Mouse (Mus musculus): ENCODE data around the gene Lrp2. TPM values are rescaled to one million over a fixed set of nuclear protein-coding genes. Genes with fewer than 3 reads are reported as not detected.

The Lrp2 gene
- under 1 TPM; 0.05 to 0.10 TPM for total RNA-seq (2021)
- long read RNA-seq, experiment 1: 0 reads
- long read RNA-seq, experiment 2: 0 reads

- DNase-seq (ENCODE audit: low spot score in 2 of 2): peak; percentile 19 to 28
Measured at GRCm38 (mm10) chr2:69585886-69586398, at the start of gene Lrp2. Gene Lrp2 (minus strand): TSS chr2:69586065.

GRCm38 (mm10) chr2:69635064-69635701, 49.3 kb upstream of the Lrp2 start:
- DNase-seq (ENCODE audit: low spot score in 2 of 2): peak; percentile 22 to 33

GRCm38 (mm10) chr2:69631449-69631848, 45.6 kb upstream of the Lrp2 start:
- DNase-seq (ENCODE audit: low spot score in 2 of 2): no peak

- DNase-seq (ENCODE audit: low spot score in 2 of 2): no peak
Measured at GRCm38 (mm10) chr2:69630792-69631191, 44.9 kb upstream of the Lrp2 start.

GRCm38 (mm10) chr2:69629914-69630313, 44.0 kb upstream of the Lrp2 start:
- no peak for DNase-seq (ENCODE audit: low spot score in 2 of 2)

GRCm38 (mm10) chr2:69629215-69629614, 43.4 kb upstream of the Lrp2 start:
- DNase-seq (ENCODE audit: low spot score in 2 of 2): no peak

- no peak for DNase-seq (ENCODE audit: low spot score in 2 of 2)
Measured at GRCm38 (mm10) chr2:69619286-69619685, 33.4 kb upstream of the Lrp2 start.

GRCm38 (mm10) chr2:69618336-69618735, 32.5 kb upstream of the Lrp2 start:
- DNase-seq (ENCODE audit: low spot score in 2 of 2): no peak

GRCm38 (mm10) chr2:69613237-69613636, 27.4 kb upstream of the Lrp2 start:
- DNase-seq (ENCODE audit: low spot score in 2 of 2): no peak

GRCm38 (mm10) chr2:69612716-69613115, 26.9 kb upstream of the Lrp2 start:
- DNase-seq (ENCODE audit: low spot score in 2 of 2): no peak

GRCm38 (mm10) chr2:69612237-69612636, 26.4 kb upstream of the Lrp2 start:
- no peak for DNase-seq (ENCODE audit: low spot score in 2 of 2)

- no peak for DNase-seq (ENCODE audit: low spot score in 2 of 2)
Measured at GRCm38 (mm10) chr2:69606621-69607020, 20.8 kb upstream of the Lrp2 start.

- DNase-seq (ENCODE audit: low spot score in 2 of 2): no peak
Measured at GRCm38 (mm10) chr2:69603726-69604393, 18.0 kb upstream of the Lrp2 start.

GRCm38 (mm10) chr2:69593168-69593567, 7.3 kb upstream of the Lrp2 start:
- DNase-seq (ENCODE audit: low spot score in 2 of 2): no peak

- no peak for DNase-seq (ENCODE audit: low spot score in 2 of 2)
Measured at GRCm38 (mm10) chr2:69592536-69592935, 6.7 kb upstream of the Lrp2 start.

GRCm38 (mm10) chr2:69591966-69592505, 6.2 kb upstream of the Lrp2 start:
- no peak for DNase-seq (ENCODE audit: low spot score in 2 of 2)

GRCm38 (mm10) chr2:69590548-69590947, 4.7 kb upstream of the Lrp2 start:
- no peak for DNase-seq (ENCODE audit: low spot score in 2 of 2)

GRCm38 (mm10) chr2:69587896-69588295, 2.0 kb upstream of the Lrp2 start:
- no peak for DNase-seq (ENCODE audit: low spot score in 2 of 2)

GRCm38 (mm10) chr2:69586821-69587728, 1.2 kb upstream of the Lrp2 start:
- no peak for DNase-seq (ENCODE audit: low spot score in 2 of 2)

GRCm38 (mm10) chr2:69585191-69585885, 527 bp downstream of the Lrp2 start:
- DNase-seq (ENCODE audit: low spot score in 2 of 2): peak in 1 of 2 experiments; percentile 13
